Mouse (Mus musculus): Measurements from ENCODE around the gene Cacng4. TPM values are rescaled to one million over a fixed set of nuclear protein-coding genes. Genes with fewer than 3 reads are reported as not detected.

Cacng4 gene
- polyA plus RNA-seq, 1 experiment from 2014 or later: 1.1 TPM

DNA sequence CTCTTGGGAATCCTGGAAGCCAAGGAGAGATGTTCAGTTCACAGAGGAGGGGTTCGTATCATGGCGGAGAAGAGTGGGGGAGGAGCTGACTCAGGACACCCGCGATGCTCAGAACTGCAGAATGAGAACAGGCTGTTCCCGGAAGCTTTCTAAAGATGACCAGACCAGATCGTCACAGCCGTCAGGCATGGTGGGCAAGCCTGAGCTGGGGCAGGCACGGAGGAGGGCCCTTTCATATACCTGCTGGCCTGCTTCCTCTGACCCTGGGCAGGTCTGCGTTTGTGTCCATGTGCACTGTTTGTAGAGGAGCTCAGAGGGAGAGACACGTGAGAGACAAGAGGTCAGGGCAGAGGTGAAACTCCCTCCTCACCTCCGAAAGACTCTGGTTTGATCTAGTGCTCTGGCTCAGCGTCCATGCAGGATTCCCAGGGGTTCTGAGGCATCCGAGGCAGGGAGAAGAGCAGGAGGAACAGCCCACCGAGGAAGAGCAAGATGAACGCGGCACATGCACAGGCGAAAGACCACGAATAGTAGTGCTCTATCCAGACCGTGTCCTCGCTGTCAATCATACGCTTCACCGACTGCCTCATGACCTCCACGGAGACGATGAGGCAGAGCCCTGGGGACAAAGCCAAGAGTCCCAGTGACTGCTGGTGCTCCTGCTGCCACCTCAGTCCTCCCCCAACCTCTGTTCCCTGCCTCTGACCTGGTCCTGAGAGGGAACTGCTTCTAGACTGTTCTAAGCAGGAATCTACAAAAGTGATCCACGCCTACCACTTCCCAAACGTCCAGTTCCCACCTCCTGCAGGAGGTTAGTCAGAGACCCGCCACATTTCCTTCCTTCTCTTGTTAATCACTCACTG lies 90.9 kb downstream of the Cacng4 start:
- WGBS: 68% methylated on average over 27 of the region's 27 CpGs
- no peak overlapping the region for H3K27ac ChIP-seq
- no peak for DNase-seq (ENCODE audit: low spot score)

GRCm38 (mm10) chr11:107699967-107700366 lies 94.4 kb downstream of the Cacng4 start:
- H3K27me3 ChIP-seq (ENCODE audit: low read depth, poor library complexity, severe bottlenecking): no peaks in the 10 kb centered on the region
- peaks cover 17% of the 10 kb centered on the region; the same call in 1 of the 2 replicates for H3K4me1 ChIP-seq
- no peak overlapping the region for H3K4me3 ChIP-seq
- no peak overlapping the region for H3K27ac ChIP-seq
- DNase-seq (ENCODE audit: low spot score): no peak
- 86% methylated on average over 4 of the region's 4 CpGs for WGBS
- no peaks in the 10 kb centered on the region for H3K36me3 ChIP-seq
- no peaks in the 10 kb centered on the region for H3K9me3 ChIP-seq (replicated peaks)

More for the DNA sequence above, 90.9 kb downstream of the Cacng4 start:
- no peaks in the 10 kb centered on the region for H3K9me3 ChIP-seq (replicated peaks)
- peaks cover 9% of the 10 kb centered on the region; the same call in 1 of the 2 replicates for H3K4me1 ChIP-seq
- H3K27me3 ChIP-seq (ENCODE audit: low read depth, poor library complexity, severe bottlenecking): no peaks in the 10 kb centered on the region
- no peak overlapping the region for H3K4me3 ChIP-seq
- no peaks in the 10 kb centered on the region for H3K36me3 ChIP-seq

DNA sequence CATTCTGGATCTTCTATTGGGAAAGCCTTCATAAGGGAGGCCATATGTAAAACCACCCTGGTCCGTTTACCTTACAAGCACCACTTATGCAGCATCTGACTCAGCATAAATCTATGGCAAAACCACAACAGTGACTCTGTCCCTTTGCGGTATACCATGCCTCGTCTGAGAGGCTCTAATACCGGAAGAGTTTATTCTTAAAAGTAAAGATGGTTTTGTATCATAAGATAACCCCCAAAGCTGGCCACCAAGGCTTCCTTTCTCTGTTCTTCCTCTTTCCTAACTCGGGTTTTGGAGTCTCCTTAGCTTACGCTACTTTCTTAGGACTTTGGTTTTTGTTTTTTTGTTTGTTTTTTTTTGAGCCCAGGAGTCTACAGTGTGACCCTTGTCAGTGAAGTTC lies 101.0 kb downstream of the Cacng4 start:
- Histone ChIP-seq H3K4me1 (peaks cover 7% of the 10 kb centered on the region; the same call in 1 of the 2 replicates), H3K4me3 (no peak overlapping the region)
- WGBS: 88% methylated on average over 6 of the region's 6 CpGs

GRCm38 (mm10) chr11:107691569-107691968 lies 102.8 kb downstream of the Cacng4 start:
- H3K36me3 ChIP-seq: peaks cover 18% of the 10 kb centered on the region
- H3K4me3 ChIP-seq: no peak overlapping the region
- H3K27ac ChIP-seq: no peak overlapping the region
- no peaks in the 10 kb centered on the region for H3K27me3 ChIP-seq (ENCODE audit: low read depth, poor library complexity, severe bottlenecking)
- H3K9me3 ChIP-seq (replicated peaks): no peaks in the 10 kb centered on the region
- DNase-seq (ENCODE audit: low spot score): no peak
- peaks cover 6% of the 10 kb centered on the region; the same call in 1 of the 2 replicates for H3K4me1 ChIP-seq
- 85% methylated on average over 8 of the region's 8 CpGs for WGBS

More for the DNA sequence above, 101.0 kb downstream of the Cacng4 start:
- no peaks in the 10 kb centered on the region for H3K9me3 ChIP-seq (replicated peaks)
- H3K27me3 ChIP-seq (ENCODE audit: low read depth, poor library complexity, severe bottlenecking): no peaks in the 10 kb centered on the region
- DNase-seq (ENCODE audit: low spot score): no peak
- peaks cover 4% of the 10 kb centered on the region for H3K36me3 ChIP-seq
- H3K27ac ChIP-seq: no peak overlapping the region

DNA sequence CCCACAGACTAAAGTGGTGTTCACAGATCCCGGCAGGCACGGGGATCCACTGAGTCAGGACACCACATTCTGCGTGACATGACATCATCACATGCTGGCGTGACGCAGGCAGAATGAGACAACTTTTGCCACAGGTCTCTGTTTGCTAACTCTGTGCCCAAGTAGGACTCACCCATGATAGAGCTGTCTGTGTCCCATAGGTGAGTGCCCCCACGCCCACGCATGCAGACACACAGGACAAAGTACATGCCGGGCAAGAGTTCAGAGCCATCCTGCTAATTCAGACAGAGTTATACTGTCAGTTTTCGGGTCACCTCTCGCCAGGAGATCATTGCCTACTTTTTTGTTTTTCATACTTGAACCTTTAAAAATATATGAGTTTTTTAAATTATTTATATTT lies 105.9 kb downstream of the Cacng4 start:
- no peaks in the 10 kb centered on the region for H3K27me3 ChIP-seq (ENCODE audit: low read depth, poor library complexity, severe bottlenecking)
- no peak overlapping the region for H3K27ac ChIP-seq
- H3K4me3 ChIP-seq: no peak overlapping the region
- H3K4me1 ChIP-seq: peaks cover 12% of the 10 kb centered on the region
- no peak for DNase-seq (ENCODE audit: low spot score)
- peaks cover 32% of the 10 kb centered on the region for H3K36me3 ChIP-seq
- H3K9me3 ChIP-seq (replicated peaks): no peaks in the 10 kb centered on the region
- WGBS: 94% methylated on average over 10 of the region's 10 CpGs

- DNase-seq (ENCODE audit: low spot score): no peak
- peaks cover 20% of the 10 kb centered on the region for H3K4me1 ChIP-seq
- peaks cover 38% of the 10 kb centered on the region for H3K36me3 ChIP-seq
- no peak overlapping the region for H3K4me3 ChIP-seq
- WGBS: 83% methylated on average over 20 of the region's 20 CpGs
- no peaks in the 10 kb centered on the region for H3K9me3 ChIP-seq (replicated peaks)
- H3K27ac ChIP-seq: no peak overlapping the region
- no peaks in the 10 kb centered on the region for H3K27me3 ChIP-seq (ENCODE audit: low read depth, poor library complexity, severe bottlenecking)
Observed at GRCm38 (mm10) chr11:107686290-107686689, 108.1 kb downstream of the Cacng4 start.

DNA sequence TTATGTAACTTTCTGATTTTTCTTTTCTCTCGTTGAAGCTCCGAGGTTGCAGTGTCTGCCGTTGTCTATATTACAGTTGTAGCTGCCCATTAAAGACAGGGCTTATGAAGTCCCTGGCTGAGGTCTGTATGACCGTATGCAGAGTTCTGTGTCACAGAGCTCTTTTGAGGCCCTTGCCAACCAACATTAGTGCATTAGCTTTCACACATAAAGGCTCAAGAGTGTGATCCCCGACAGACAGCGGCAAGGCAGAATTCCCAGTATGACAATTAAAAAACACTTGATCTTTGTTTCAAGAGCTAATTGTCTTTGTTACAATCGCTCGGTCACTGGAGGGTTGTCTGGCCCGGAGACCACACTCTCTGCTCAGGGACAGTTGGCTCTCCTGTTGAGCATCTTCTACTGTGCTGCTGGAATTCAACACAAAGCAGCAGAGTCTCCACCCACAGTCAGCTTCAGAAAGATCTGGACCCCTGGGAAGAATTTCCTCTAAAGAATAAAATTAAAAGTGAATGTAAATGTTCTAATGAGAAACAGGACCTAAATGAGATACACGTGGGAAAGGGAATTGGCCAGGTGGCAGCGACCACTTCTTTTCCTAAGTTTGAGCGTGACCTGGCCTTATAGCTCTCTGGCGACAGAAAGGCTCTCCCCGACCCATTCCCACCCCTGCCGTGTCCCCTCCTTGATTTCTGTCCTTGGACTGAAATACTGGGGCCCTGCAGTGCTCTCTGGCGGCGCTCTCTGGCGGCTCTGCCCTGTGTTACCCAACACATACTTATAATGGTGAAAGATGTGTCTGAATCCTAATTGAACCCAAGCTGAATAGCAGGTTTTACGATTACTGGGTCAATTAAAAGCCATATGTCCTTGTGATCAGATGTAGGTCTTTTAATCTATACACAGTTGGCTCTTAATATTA lies 110.6 kb downstream of the Cacng4 start:
- 62% methylated on average over 19 of the region's 19 CpGs for WGBS
- H3K4me3 ChIP-seq: no peak overlapping the region
- peak; percentile 54 for DNase-seq (ENCODE audit: low spot score)
- peaks cover 42% of the 10 kb centered on the region for H3K36me3 ChIP-seq
- peaks cover 20% of the 10 kb centered on the region for H3K4me1 ChIP-seq
- H3K9me3 ChIP-seq (replicated peaks): no peaks in the 10 kb centered on the region
- H3K27me3 ChIP-seq (ENCODE audit: low read depth, poor library complexity, severe bottlenecking): no peaks in the 10 kb centered on the region
- 0 out of 2 replicates have a peak overlapping the region, but pooled peaks have one; percentile 36 for H3K27ac ChIP-seq

- DNase-seq (ENCODE audit: low spot score): no peak
- no peaks in the 10 kb centered on the region for H3K9me3 ChIP-seq (replicated peaks)
- 84% methylated on average over 9 of the region's 9 CpGs for WGBS
- no peaks in the 10 kb centered on the region for H3K27me3 ChIP-seq (ENCODE audit: low read depth, poor library complexity, severe bottlenecking)
- no peak overlapping the region for H3K4me3 ChIP-seq
- H3K36me3 ChIP-seq: peaks cover 37% of the 10 kb centered on the region
- H3K4me1 ChIP-seq: peaks cover 20% of the 10 kb centered on the region
- H3K27ac ChIP-seq: no peak overlapping the region; the same call in 1 of the 2 replicates
Observed at GRCm38 (mm10) chr11:107682694-107683355, 111.5 kb downstream of the Cacng4 start.

Other genes with a start within 250 kb of the Cacng4 start
- gene Helz, start 246.6 kb downstream of the Cacng4 start, polyA plus RNA-seq (2016; fragmentation: Nextera tagmentation; extraction: Ambion mirVana): 23.7 and 24.8 TPM in 2 replicates
- gene Cacng1, start 78.0 kb downstream of the Cacng4 start, polyA plus RNA-seq (2016; fragmentation: Nextera tagmentation; extraction: Ambion mirVana): not detected in 2 replicates
- gene Cacng5, start 120.5 kb upstream of the Cacng4 start, polyA plus RNA-seq (2016; fragmentation: Nextera tagmentation; extraction: Ambion mirVana): 0.05 TPM in 2 replicates